Mouse (Mus musculus) inflammation-experienced regulatory T-cells, adult 6 months (primary cell): ENCODE data around the gene Gm15107. TPM values are rescaled to one million over a fixed set of nuclear protein-coding genes. Genes with fewer than 3 reads are reported as not detected.
"Not testable (repeated sequence)": the region's sequence is repeated elsewhere in the genome, so short reads cannot be mapped to it uniquely, and the experiment has no call there.

Experiments used
- ATAC-seq: one replicate; pipeline ENCODE4 v1.8.0; 2017
- polyA plus RNA-seq, 3 experiments: library from polyadenylated mRNA; unstranded; fragments of 100-300 nt; shearing (Covaris generic); gene quantifications; one replicate each; pipeline ENCODE4 v1.2.1; 2017

Gene Gm15107
- polyA plus RNA-seq = not detected

GRCm38 (mm10) chrX:148180424-148180823, at the start of gene Gm15107:
Gm15107 (plus strand) TSS chrX:148180724.
- ATAC-seq = not testable (repeated sequence)

Other genes starting within 250 kb of the Gm15107 start
- gene Gm15080, start 187.7 kb upstream of the Gm15107 start, polyA plus RNA-seq = not detected